Mouse (Mus musculus) liver, postnatal 0 days (tissue): ENCODE measurements at regions not wholly inside any gene's neighbourhood (a gene's known extent, or its start where the extent isn't known, plus 50 kb on each side); places are given as distances from the start of the nearest gene placed in this dataset.

Experiments used
- CTCF ChIP-seq: sonication (generic); IDR thresholded peaks from 2 replicates; pipeline ENCODE4 v1.5.1; 2016; ENCODE audit warnings: antibody characterized with exemption, low read depth
- EP300 ChIP-seq: IDR thresholded peaks from 2 replicates; pipeline ENCODE4 v1.6.1; 2016; ENCODE audit warnings: antibody characterized with exemption, low read depth, mild to moderate bottlenecking

- TF ChIP-seq EP300: no peak
- no peak for TF ChIP-seq CTCF
Measured at GRCm38 (mm10) chr8:128107041-128107440, 251.4 kb upstream of the Nrp1 start.
